ENCODE assay signal across 22 mouse cellular contexts in the genomic region with DNA sequence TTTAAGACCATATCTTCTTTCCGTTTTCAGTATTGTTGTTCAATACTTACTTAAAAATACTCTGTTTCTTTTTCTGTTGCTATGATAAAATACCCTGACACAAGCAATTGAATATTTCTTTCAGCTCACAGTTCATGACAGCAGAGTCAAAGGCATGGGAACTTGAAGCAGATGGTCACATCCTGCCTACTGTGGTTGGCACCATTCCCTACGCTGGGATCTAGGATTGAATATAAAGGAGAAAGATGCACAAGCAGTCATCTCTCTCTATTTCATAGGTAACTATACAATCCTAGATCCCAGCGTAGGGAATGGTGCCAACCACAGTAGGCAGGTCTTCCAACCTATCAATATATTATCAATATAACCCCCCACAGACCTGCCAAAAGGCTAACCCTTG.
"Had no signal": no experiment of that assay in that cellular context is flagged by ENCODE, and none has a peak within 500 bp of the region (broad histone marks: within the 10 kb centered on the region; RNA-seq: fewer than 3 reads in every experiment).

No protein-coding gene starts in this region.

- H3K36me3 ChIP-seq: limb, embryonic 15.5 days; liver, embryonic 15.5 days; lung, embryonic 15.5 days; neural tube, embryonic 12.5 days; neural tube, embryonic 15.5 days had no signal

- H3K4me2 ChIP-seq: liver, embryonic 11.5 days; liver, embryonic 15.5 days had no signal

- H3K27me3 ChIP-seq: limb, embryonic 12.5 days; limb, embryonic 15.5 days; liver, embryonic 15.5 days; lung, embryonic 15.5 days; megakaryocyte, embryonic 14.5 days; neural tube, embryonic 12.5 days; neural tube, embryonic 15.5 days had no signal

- H3K9me3 ChIP-seq: limb, embryonic 12.5 days; limb, embryonic 15.5 days; liver, embryonic 15.5 days; lung, embryonic 15.5 days; midbrain, embryonic 10.5 days; neural tube, embryonic 12.5 days; neural tube, embryonic 15.5 days had no signal

- H3K4me3 ChIP-seq: limb, embryonic 12.5 days; liver, embryonic 15.5 days; lung, embryonic 15.5 days; midbrain, embryonic 10.5 days; neural tube, embryonic 12.5 days; neural tube, embryonic 15.5 days had no signal

- H3K27ac ChIP-seq: liver, embryonic 15.5 days; midbrain, embryonic 10.5 days; neural tube, embryonic 12.5 days; stomach, postnatal 0 days had no signal

- DNase-seq: kidney, postnatal 25 days; left cerebral cortex, postnatal 4 days; lung, adult 18-20 months; lung, postnatal 10 days; lung, postnatal 36 days; midbrain, embryonic 14.5 days; right cerebral cortex, adult 18-20 months; right cerebral cortex, postnatal 14 days; right cerebral cortex, postnatal 4 days; thymus, adult 2 months; thymus, postnatal 14 days; thymus, postnatal 4 days had no signal

- H3K9ac ChIP-seq: limb, embryonic 15.5 days; liver, embryonic 15.5 days; lung, embryonic 15.5 days; neural tube, embryonic 12.5 days; neural tube, embryonic 15.5 days had no signal
